Mouse (Mus musculus) embryonic facial prominence, embryonic 14.5 days (tissue): ENCODE results near the gene Nsl1. TPM values are rescaled to one million over a fixed set of nuclear protein-coding genes. Genes with fewer than 3 reads are reported as not detected.

Experiments
- ATAC-seq: fragments of 200-750 bp; cut with Nextera tagmentation; 2 replicates; pipeline ENCODE4 v1.8.0; 2017; ENCODE audit warnings: low read depth, moderate number of reproducible peaks, moderate TSS enrichment
- DNase-seq: peaks from one replicate; pipeline ENCODE4 v3.0.0-alpha.2; 2015; ENCODE audit warnings: low spot score
- H3K27ac ChIP-seq: fragments of 300-500 bp; sonication (generic); replicated peaks from 2 replicates; pipeline ENCODE4 v1.5.1; 2014; ENCODE audit warnings: low read depth, mild to moderate bottlenecking, low read length, moderate library complexity
- H3K27me3 ChIP-seq: fragments of 300-500 bp; sonication (generic); replicated peaks from 2 replicates; pipeline ENCODE4 v1.6.1; 2014; ENCODE audit warnings: low read length; ENCODE audit not compliant: control insufficient read depth, insufficient read depth
- H3K36me3 ChIP-seq: fragments of 300-500 bp; sonication (generic); 2 replicates; pipeline ENCODE4 v1.6.1; 2014; ENCODE audit warnings: low read length, mixed read lengths; ENCODE audit not compliant: control insufficient read depth, insufficient read depth
- H3K4me1 ChIP-seq: fragments of 300-500 bp; sonication (generic); 2 replicates; pipeline ENCODE4 v1.6.1; 2014; ENCODE audit warnings: antibody characterized with exemption, low read length; ENCODE audit not compliant: control insufficient read depth, insufficient read depth
- H3K4me2 ChIP-seq: fragments of 300-500 bp; sonication (generic); 2 replicates; pipeline ENCODE4 v1.6.1; 2014; ENCODE audit warnings: low read depth, mild to moderate bottlenecking, low read length, moderate library complexity, mixed read lengths
- H3K4me3 ChIP-seq: fragments of 300-500 bp; sonication (generic); 2 replicates; pipeline ENCODE4 v1.5.1; 2014; ENCODE audit warnings: low read depth, mild to moderate bottlenecking, low read length
- H3K9ac ChIP-seq: fragments of 300-500 bp; sonication (generic); 2 replicates; pipeline ENCODE4 v1.6.1; 2014; ENCODE audit warnings: low read depth, mild to moderate bottlenecking, low read length, moderate library complexity, mixed read lengths
- H3K9me3 ChIP-seq: fragments of 300-500 bp; sonication (generic); 2 replicates; pipeline ENCODE4 v1.6.1; 2016; ENCODE audit warnings: low read length; ENCODE audit not compliant: control insufficient read depth
- WGBS: fragments of 180-500 bp; shearing (Covaris S2); extraction: QIAGEN DNeasy Blood & Tissue Kit; methylation state at CpG from one replicate; pipeline ENCODE4 v1.1.7; 2014; 5-methylcytosine and 5-hydroxymethylcytosine counted together
- polyA plus RNA-seq: library from polyadenylated mRNA; unstranded; fragments of >200 nt; fragmentation: Nextera tagmentation; extraction: Ambion mirVana; gene quantifications from 2 replicates; pipeline ENCODE4 v1.2.1, GENCODE M21; 2014

Nsl1 gene
- polyA plus RNA-seq, 1 experiment from 2014 or later: 9.3 TPM

DNA sequence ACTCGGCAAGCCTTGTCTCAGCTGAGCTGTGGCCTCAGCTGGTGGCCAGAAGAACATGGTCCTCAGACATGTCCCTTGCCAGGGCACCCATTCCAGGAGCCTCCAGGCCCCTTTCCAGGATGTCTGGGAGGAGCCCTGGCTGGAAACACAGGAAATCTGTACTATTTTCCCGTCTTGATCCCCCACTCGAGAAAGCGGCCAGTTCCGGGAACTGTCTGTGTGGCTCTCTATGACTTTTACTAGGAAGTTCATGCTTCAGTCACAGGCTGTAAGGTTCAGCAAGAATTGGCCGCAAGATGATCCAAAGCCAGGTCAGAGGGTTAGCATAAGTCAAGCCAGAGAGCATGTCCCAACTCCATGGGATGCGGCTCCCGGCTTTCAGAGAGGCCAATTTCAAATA lies 29.2 kb downstream of the Nsl1 start:
- no peak overlapping the region for H3K27ac ChIP-seq
- no peaks in the 10 kb centered on the region for H3K9me3 ChIP-seq
- H3K4me3 ChIP-seq: no peak overlapping the region
- 0 out of 2 replicates have a peak, but pooled peaks cover under 1% of the 10 kb centered on the region for H3K4me1 ChIP-seq
- DNase-seq (no peak), ATAC-seq (no peak)
- H3K9ac ChIP-seq: no peak overlapping the region
- no peak overlapping the region for H3K4me2 ChIP-seq
- 75% methylated on average over 8 of the region's 8 CpGs for WGBS
- no peaks in the 10 kb centered on the region for H3K36me3 ChIP-seq
- H3K27me3 ChIP-seq: no peaks in the 10 kb centered on the region

- H3K36me3 ChIP-seq: no peaks in the 10 kb centered on the region
- 0 out of 2 replicates have a peak, but pooled peaks cover under 1% of the 10 kb centered on the region for H3K27me3 ChIP-seq
- no peak overlapping the region for H3K4me3 ChIP-seq
- no peak overlapping the region for H3K9ac ChIP-seq
- no peaks in the 10 kb centered on the region for H3K9me3 ChIP-seq
- DNase-seq (no peak), ATAC-seq (no peak)
- no peak overlapping the region for H3K27ac ChIP-seq
- H3K4me1 ChIP-seq: peaks cover 7% of the 10 kb centered on the region; the same call in 1 of the 2 replicates
- H3K4me2 ChIP-seq: no peak overlapping the region
- 68% methylated on average over 5 of the region's 5 CpGs for WGBS
These were observed 30.8 kb downstream of the Nsl1 start for GRCm38 (mm10) chr1:191093578-191093977.

GRCm38 (mm10) chr1:191095019-191095418 lies 32.2 kb downstream of the Nsl1 start:
- DNase-seq: no peak
- Histone ChIP-seq H3K27ac (no peak overlapping the region), H3K9ac (no peak overlapping the region), H3K4me2 (no peak overlapping the region), H3K36me3 (no peaks in the 10 kb centered on the region), H3K27me3 (0 out of 2 replicates have a peak, but pooled peaks cover 10% of the 10 kb centered on the region), H3K9me3 (no peaks in the 10 kb centered on the region), H3K4me3 (no peak overlapping the region), H3K4me1 (peaks cover 14% of the 10 kb centered on the region; the same call in 1 of the 2 replicates)
- ATAC-seq: no peak
- 74% methylated on average over 9 of the region's 9 CpGs for WGBS

- DNase-seq (peak; percentile 17), ATAC-seq (0 out of 2 replicates have a peak, but pooled peaks have one; percentile 17)
- 40% methylated on average over 14 of the region's 14 CpGs for WGBS
- Histone ChIP-seq H3K4me1 (peaks cover 14% of the 10 kb centered on the region; the same call in 1 of the 2 replicates), H3K4me3 (peak overlapping the region; percentile 61), H3K9me3 (no peaks in the 10 kb centered on the region), H3K4me2 (peak overlapping the region; percentile 97), H3K27ac (no peak overlapping the region), H3K27me3 (0 out of 2 replicates have a peak, but pooled peaks cover 10% of the 10 kb centered on the region), H3K9ac (no peak overlapping the region; the same call in 1 of the 2 replicates), H3K36me3 (no peaks in the 10 kb centered on the region)
These were observed 34.3 kb downstream of the Nsl1 start for GRCm38 (mm10) chr1:191096871-191097681.

- ATAC-seq (peak; percentile 81), DNase-seq (peak; percentile 54)
- H3K4me2 ChIP-seq: peak within 1 kb of the TSS; percentile 97
- H3K4me1 ChIP-seq: peaks cover 14% of the 10 kb centered on the region; the same call in 1 of the 2 replicates
- no peak within 1 kb of the TSS for H3K27ac ChIP-seq
- WGBS: 0% methylated on average over 41 of the region's 95 CpGs
- 0 out of 2 replicates have a peak, but pooled peaks cover 10% of the 10 kb centered on the region for H3K27me3 ChIP-seq
- H3K9ac ChIP-seq: peak within 1 kb of the TSS; percentile 68
- no peaks in the 10 kb centered on the region for H3K36me3 ChIP-seq
- H3K4me3 ChIP-seq: peak within 1 kb of the TSS; percentile 61
- H3K9me3 ChIP-seq: no peaks in the 10 kb centered on the region
These were observed 35.3 kb downstream of the Nsl1 start, which contains the start of gene Batf3 for GRCm38 (mm10) chr1:191097802-191098747. Gene Batf3 (plus strand): TSS chr1:191097847.

DNA sequence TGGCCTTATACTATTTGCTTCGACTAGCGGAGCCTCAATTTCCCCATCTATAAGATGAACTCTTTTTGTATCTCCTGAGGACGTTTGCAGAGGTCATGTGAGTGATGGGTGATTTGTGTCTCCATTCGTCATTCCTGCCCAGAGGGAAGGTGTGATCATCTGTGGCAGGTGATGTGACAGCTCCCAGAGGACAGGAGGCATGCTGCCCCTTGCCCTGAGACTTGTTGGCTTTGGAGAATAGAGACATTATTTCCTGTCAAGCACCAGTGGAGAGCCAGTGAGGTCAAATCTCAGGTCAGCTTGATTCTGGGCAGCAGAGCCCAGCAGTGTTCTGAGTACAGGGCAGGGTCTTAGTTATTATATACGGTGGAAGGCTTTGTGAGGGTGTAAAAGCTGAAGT lies 36.3 kb downstream of the Nsl1 start:
- no peak for DNase-seq
- no peak overlapping the region for H3K27ac ChIP-seq
- no peak for ATAC-seq
- H3K27me3 ChIP-seq: 0 out of 2 replicates have a peak, but pooled peaks cover 10% of the 10 kb centered on the region
- H3K4me2 ChIP-seq: peak overlapping the region; percentile 97
- no peaks in the 10 kb centered on the region for H3K9me3 ChIP-seq
- H3K4me3 ChIP-seq: peak overlapping the region; percentile 61; the same call in 1 of the 2 replicates
- H3K9ac ChIP-seq: no peak overlapping the region
- H3K4me1 ChIP-seq: peaks cover 14% of the 10 kb centered on the region; the same call in 1 of the 2 replicates
- 33% methylated on average over 5 of the region's 5 CpGs for WGBS
- H3K36me3 ChIP-seq: no peaks in the 10 kb centered on the region

GRCm38 (mm10) chr1:191099772-191100291 lies 37.0 kb downstream of the Nsl1 start:
- Histone ChIP-seq H3K9me3 (no peaks in the 10 kb centered on the region), H3K4me3 (no peak overlapping the region), H3K36me3 (no peaks in the 10 kb centered on the region), H3K27me3 (0 out of 2 replicates have a peak, but pooled peaks cover 10% of the 10 kb centered on the region), H3K4me2 (no peak overlapping the region), H3K4me1 (peaks cover 14% of the 10 kb centered on the region; the same call in 1 of the 2 replicates), H3K27ac (no peak overlapping the region), H3K9ac (no peak overlapping the region)
- 57% methylated on average over 5 of the region's 5 CpGs for WGBS
- DNase-seq (no peak), ATAC-seq (no peak)
